Mouse (Mus musculus) lung, adult 2 months (tissue): ENCODE measurements around the gene Acsm3.

Experiments
- CTCF ChIP-seq: fragments of 200-500 bp; IDR thresholded peaks from 2 replicates; pipeline ENCODE4 v1.5.1; 2011; ENCODE audit warnings: mild to moderate bottlenecking, low read length, control low read depth; ENCODE audit not compliant: insufficient read depth
- POLR2A ChIP-seq: fragments of 200-500 bp; IDR thresholded peaks from 2 replicates; pipeline ENCODE4 v1.6.1; 2011; ENCODE audit warnings: low read depth, mild to moderate bottlenecking, control low read depth, low read length, borderline replicate concordance; ENCODE audit errors: extremely low read depth

DNA sequence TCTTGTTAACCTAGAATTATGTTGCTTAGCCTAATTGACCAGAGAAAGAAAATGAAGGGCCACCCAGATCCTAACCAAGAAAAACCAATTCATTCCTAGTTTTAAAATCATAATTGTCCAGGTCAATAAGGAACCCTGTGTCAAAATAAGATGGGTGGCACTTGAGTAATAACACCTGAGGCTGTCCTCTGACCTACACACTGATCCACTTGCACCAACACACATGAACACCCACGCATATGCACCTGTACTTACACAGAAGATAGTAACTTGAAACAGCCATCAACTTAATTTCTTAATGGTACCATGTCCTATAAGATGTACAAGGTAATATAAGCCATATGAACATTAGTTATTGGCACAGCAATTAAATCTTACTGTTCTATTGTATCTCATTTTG is 7.0 kb upstream of the Acsm3 start:
- no peak for TF ChIP-seq CTCF
- TF ChIP-seq POLR2A, result no peak
